Mouse (Mus musculus) heart, embryonic 11.5 days (tissue): ENCODE measurements around the gene Krtap3-3. TPM values are rescaled to one million over a fixed set of nuclear protein-coding genes. Genes with fewer than 3 reads are reported as not detected.

Experiments
- ATAC-seq: fragments of 200-750 bp; cut with Nextera tagmentation; replicated peaks from 2 replicates; pipeline ENCODE4 v1.8.0; 2017; ENCODE audit warnings: moderate library complexity; ENCODE audit not compliant: insufficient number of reproducible peaks, low FRiP score, low TSS enrichment
- H3K27ac ChIP-seq: fragments of 300-500 bp; sonication (generic); 2 replicates; pipeline ENCODE4 v1.5.1; 2014; ENCODE audit warnings: mild to moderate bottlenecking, low read depth, low read length
- H3K27me3 ChIP-seq: fragments of 300-500 bp; sonication (generic); 2 replicates; pipeline ENCODE4 v1.6.1; 2014; ENCODE audit warnings: mild to moderate bottlenecking, low read length, mixed read lengths; ENCODE audit not compliant: control insufficient read depth, insufficient read depth
- H3K36me3 ChIP-seq: fragments of 300-500 bp; sonication (generic); 2 replicates; pipeline ENCODE4 v1.6.1; 2014; ENCODE audit warnings: mild to moderate bottlenecking, low read length, moderate library complexity, mixed read lengths; ENCODE audit not compliant: control insufficient read depth, insufficient read depth
- H3K4me1 ChIP-seq: fragments of 300-500 bp; sonication (generic); 2 replicates; pipeline ENCODE4 v1.6.1; 2014; ENCODE audit warnings: low read length; ENCODE audit not compliant: control insufficient read depth, insufficient read depth
- H3K4me2 ChIP-seq: fragments of 300-500 bp; sonication (generic); 2 replicates; pipeline ENCODE4 v1.6.1; 2014; ENCODE audit warnings: mild to moderate bottlenecking, moderate library complexity
- H3K4me3 ChIP-seq: fragments of 300-500 bp; sonication (generic); 2 replicates; pipeline ENCODE4 v1.5.1; 2014; ENCODE audit warnings: low read depth, low read length
- H3K9ac ChIP-seq: fragments of 300-500 bp; sonication (generic); 2 replicates; pipeline ENCODE4 v1.6.1; 2014; ENCODE audit warnings: mild to moderate bottlenecking, low read depth, low read length, moderate library complexity
- H3K9me3 ChIP-seq: fragments of 300-500 bp; sonication (generic); replicated peaks from 2 replicates; pipeline ENCODE4 v1.6.1; 2016; ENCODE audit warnings: low read length; ENCODE audit not compliant: control insufficient read depth
- WGBS: fragments of 180-500 bp; shearing (Covaris S2); extraction: QIAGEN DNeasy Blood & Tissue Kit; methylation state at CpG from one replicate; pipeline ENCODE4 v1.1.7; 2014; ENCODE audit not compliant: insufficient replicate concordance; 5-methylcytosine and 5-hydroxymethylcytosine counted together
- polyA plus RNA-seq: library from polyadenylated mRNA; unstranded; fragments of >200 nt; fragmentation: Nextera tagmentation; extraction: Ambion mirVana; gene quantifications from 2 replicates; pipeline ENCODE4 v1.2.1, GENCODE M21; 2014

Gene Krtap3-3
- polyA plus RNA-seq, 1 experiment from 2014 or later = not detected

- no peak for ATAC-seq
Measured at GRCm38 (mm10) chr11:99521288-99521860, 29.3 kb downstream of the Krtap3-3 start, which contains the start of gene Krt39. TSS of gene Krt39 (minus strand) at chr11:99521338.

GRCm38 (mm10) chr11:99514098-99514497 is 36.6 kb downstream of the Krtap3-3 start:
- H3K36me3 ChIP-seq = no peaks in the 10 kb centered on the region
- no peaks in the 10 kb centered on the region for H3K27me3 ChIP-seq
- no peaks in the 10 kb centered on the region for H3K9me3 ChIP-seq
- no peak overlapping the region for H3K27ac ChIP-seq
- H3K4me2 ChIP-seq = no peak overlapping the region
- no peak for ATAC-seq
- 79% methylated on average over 8 of the region's 8 CpGs for WGBS
- no peak overlapping the region for H3K9ac ChIP-seq
- no peaks in the 10 kb centered on the region for H3K4me1 ChIP-seq
- H3K4me3 ChIP-seq = no peak overlapping the region

More at GRCm38 (mm10) chr11:99521288-99521860, 29.3 kb downstream of the Krtap3-3 start, which contains the start of gene Krt39:
- Histone ChIP-seq H3K4me3 (no peak within 1 kb of the TSS), H3K9me3 (no peaks in the 10 kb centered on the region), H3K9ac (no peak within 1 kb of the TSS), H3K36me3 (no peaks in the 10 kb centered on the region), H3K27me3 (no peaks in the 10 kb centered on the region), H3K4me2 (no peak within 1 kb of the TSS), H3K4me1 (no peaks in the 10 kb centered on the region), H3K27ac (no peak within 1 kb of the TSS)
- WGBS = 80% methylated on average over 13 of the region's 13 CpGs

Other genes starting within 250 kb of the Krtap3-3 start
- not detected in 2 replicates for gene Krt25, start 227.9 kb downstream of the Krtap3-3 start, polyA plus RNA-seq
- not detected in 2 replicates for gene Krt26, start 212.9 kb downstream of the Krtap3-3 start, polyA plus RNA-seq
- gene Krt27, start 199.8 kb downstream of the Krtap3-3 start, polyA plus RNA-seq = not detected in 2 replicates
- gene Krt28, start 176.0 kb downstream of the Krtap3-3 start, polyA plus RNA-seq = 0.16 TPM in 1 of 2 replicates, not detected in the other
- gene Krt10, start 161.5 kb downstream of the Krtap3-3 start, polyA plus RNA-seq = 12.9 and 14.9 TPM in 2 replicates
- gene Krt12, start 128.6 kb downstream of the Krtap3-3 start, polyA plus RNA-seq = not detected in 2 replicates
- 3.7 and 5.4 TPM in 2 replicates for gene Krt20, start 112.7 kb downstream of the Krtap3-3 start, polyA plus RNA-seq
- 0.43 and 0.51 TPM in 2 replicates for gene Krt23, start 57.7 kb downstream of the Krtap3-3 start, polyA plus RNA-seq
- not detected in 2 replicates for gene Krt39, start 29.5 kb downstream of the Krtap3-3 start, polyA plus RNA-seq
- not detected in 2 replicates for gene Krt40, start 7.7 kb downstream of the Krtap3-3 start, polyA plus RNA-seq
- not detected in 2 replicates for gene Krtap3-2, start 6.0 kb upstream of the Krtap3-3 start, polyA plus RNA-seq
- gene Gm11939, start 8.6 kb upstream of the Krtap3-3 start, polyA plus RNA-seq = not detected in 2 replicates
- not detected in 2 replicates for gene Krtap3-1, start 15.8 kb upstream of the Krtap3-3 start, polyA plus RNA-seq
- gene Krtap1-5, start 30.2 kb upstream of the Krtap3-3 start, polyA plus RNA-seq = not detected in 2 replicates
- not detected in 2 replicates for gene Krtap1-4, start 32.8 kb upstream of the Krtap3-3 start, polyA plus RNA-seq
- gene Krtap1-3, start 40.5 kb upstream of the Krtap3-3 start, polyA plus RNA-seq = not detected in 2 replicates
- gene Krtap9-3, start 47.2 kb upstream of the Krtap3-3 start, polyA plus RNA-seq = not detected in 2 replicates
- not detected in 2 replicates for gene Gm11938, start 52.4 kb upstream of the Krtap3-3 start, polyA plus RNA-seq
- not detected in 2 replicates for gene Gm11937, start 59.3 kb upstream of the Krtap3-3 start, polyA plus RNA-seq
- gene Krtap2-4, start 64.0 kb upstream of the Krtap3-3 start, polyA plus RNA-seq = not detected in 2 replicates
- not detected in 2 replicates for gene Gm11562, start 69.6 kb upstream of the Krtap3-3 start, polyA plus RNA-seq
- gene Krtap4-1, start 77.4 kb upstream of the Krtap3-3 start, polyA plus RNA-seq = not detected in 2 replicates
- not detected in 2 replicates for gene Krtap4-2, start 84.2 kb upstream of the Krtap3-3 start, polyA plus RNA-seq
- gene Krtap4-7, start 93.2 kb upstream of the Krtap3-3 start, polyA plus RNA-seq = not detected in 2 replicates
- not detected in 2 replicates for gene Gm11555, start 99.4 kb upstream of the Krtap3-3 start, polyA plus RNA-seq
- gene Gm11563, start 108.1 kb upstream of the Krtap3-3 start, polyA plus RNA-seq = not detected in 2 replicates
- not detected in 2 replicates for gene Krtap4-6, start 115.1 kb upstream of the Krtap3-3 start, polyA plus RNA-seq
- not detected in 2 replicates for gene Gm14190, start 139.9 kb upstream of the Krtap3-3 start, polyA plus RNA-seq
- gene Gm14180, start 183.4 kb upstream of the Krtap3-3 start, polyA plus RNA-seq = not detected in 2 replicates
- not detected in 2 replicates for gene Gm11595, start 222.0 kb upstream of the Krtap3-3 start, polyA plus RNA-seq
- not detected in 2 replicates for gene Krtap4-8, start 229.8 kb upstream of the Krtap3-3 start, polyA plus RNA-seq
- not detected in 2 replicates for gene Krtap4-9, start 234.3 kb upstream of the Krtap3-3 start, polyA plus RNA-seq
- not detected in 2 replicates for gene Gm11596, start 242.6 kb upstream of the Krtap3-3 start, polyA plus RNA-seq
- gene Gm11569, start 248.1 kb upstream of the Krtap3-3 start, polyA plus RNA-seq = not detected in 2 replicates